Mouse (Mus musculus) brain, embryonic 14.5 days (tissue): ENCODE measurements around the gene A830031A19Rik.

Experiments used
- CTCF ChIP-seq: fragments of 200-500 bp; IDR thresholded peaks from 2 replicates; pipeline ENCODE4 v1.5.1; 2012; ENCODE audit warnings: inconsistent platforms, mild to moderate bottlenecking, moderate library complexity, borderline replicate concordance; ENCODE audit not compliant: insufficient read depth, insufficient read length; ENCODE audit errors: extremely low read depth
- POLR2A ChIP-seq: fragments of 200-500 bp; IDR thresholded peaks from 2 replicates; pipeline ENCODE4 v1.6.1; 2012; ENCODE audit warnings: mild to moderate bottlenecking, inconsistent platforms, borderline replicate concordance; ENCODE audit not compliant: poor library complexity, insufficient read depth, insufficient read length, severe bottlenecking; ENCODE audit errors: extremely low read depth

GRCm38 (mm10) chr11:24000675-24001074 is 74.2 kb downstream of the A830031A19Rik start:
- no peak for TF ChIP-seq CTCF
- TF ChIP-seq POLR2A: no peak
